Mouse (Mus musculus): ENCODE measurements around the gene Timmdc1. TPM values are rescaled to one million over a fixed set of nuclear protein-coding genes. Genes with fewer than 3 reads are reported as not detected.

Gene Timmdc1
- 21.6 and 33.7 TPM in 2 replicates for polyA plus RNA-seq (2012; rRNA removed)

GRCm38 (mm10) chr16:38522129-38523084 lies at the start of gene Timmdc1:
TSS of gene Timmdc1 (minus strand) at chr16:38522663.

GRCm38 (mm10) chr16:38558221-38558748 lies 35.8 kb upstream of the Timmdc1 start, which contains the start of gene Tmem39a:
TSS of gene Tmem39a (plus strand) at chr16:38558698.

GRCm38 (mm10) chr16:38549479-38550396 lies 27.3 kb upstream of the Timmdc1 start, which contains the start of gene Poglut1:
TSS of gene Poglut1 (minus strand) at chr16:38550258.

GRCm38 (mm10) chr16:38455511-38456418 lies 66.7 kb downstream of the Timmdc1 start, which contains the start of gene Cd80:
TSS of gene Cd80 (plus strand) at chr16:38455561.

GRCm38 (mm10) chr16:38452442-38453202 lies 69.8 kb downstream of the Timmdc1 start, which contains the start of gene Adprh:
TSS of gene Adprh (minus strand) at chr16:38452703.

Other genes starting within 250 kb of the Timmdc1 start
- gene Nr1i2, start 227.8 kb downstream of the Timmdc1 start, polyA plus RNA-seq (2012; rRNA removed), result 0.09 and 0.28 TPM in 2 replicates
- gene Maats1, start 180.5 kb downstream of the Timmdc1 start, polyA plus RNA-seq (2012; rRNA removed), result 0.50 and 0.60 TPM in 2 replicates
- 119 and 221 TPM in 2 replicates for gene Cox17, start 175.7 kb downstream of the Timmdc1 start, polyA plus RNA-seq (2012; rRNA removed)
- not detected in 2 replicates for gene Gm21987, start 175.6 kb downstream of the Timmdc1 start, polyA plus RNA-seq (2012; rRNA removed)
- 4.8 and 7.5 TPM in 2 replicates for gene Popdc2, start 160.5 kb downstream of the Timmdc1 start, polyA plus RNA-seq (2012; rRNA removed)
- gene Pla1a, start 89.5 kb downstream of the Timmdc1 start, polyA plus RNA-seq (2012; rRNA removed), result 0.26 and 0.34 TPM in 2 replicates
- 63.0 and 70.7 TPM in 2 replicates for gene Adprh, start 70.0 kb downstream of the Timmdc1 start, polyA plus RNA-seq (2012; rRNA removed)
- gene Cd80, start 67.1 kb downstream of the Timmdc1 start, polyA plus RNA-seq (2012; rRNA removed), result 0.24 and 0.35 TPM in 2 replicates
- gene Poglut1, start 27.6 kb upstream of the Timmdc1 start, polyA plus RNA-seq (2012; rRNA removed), result 48.6 and 74.0 TPM in 2 replicates
- gene Tmem39a, start 36.0 kb upstream of the Timmdc1 start, polyA plus RNA-seq (2012; rRNA removed), result 60.4 and 144 TPM in 2 replicates
- 6.7 and 8.6 TPM in 2 replicates for gene Arhgap31, start 190.6 kb upstream of the Timmdc1 start, polyA plus RNA-seq (2012; rRNA removed)
- gene B4galt4, start 219.6 kb upstream of the Timmdc1 start, polyA plus RNA-seq (2012; rRNA removed), result 14.6 and 15.9 TPM in 2 replicates